Mouse (Mus musculus): ENCODE measurements around the gene Dgkb.

- no peak for TF ChIP-seq CTCF (IDR thresholded peaks at IDR 0.05; ENCODE audit: low read depth)
- TF ChIP-seq EP300 (optimal IDR thresholded peaks at IDR 0.05): no peak
Measured at GRCm38 (mm10) chr12:38328779-38329178, 511.3 kb downstream of the Dgkb start.

Data from stomach, postnatal 0 days (tissue).